Mouse (Mus musculus): ENCODE measurements at regions not wholly inside any gene's neighbourhood (a gene's known extent, or its start where the extent isn't known, plus 50 kb on each side); places are given as distances from the start of the nearest gene placed in this dataset.

DNA sequence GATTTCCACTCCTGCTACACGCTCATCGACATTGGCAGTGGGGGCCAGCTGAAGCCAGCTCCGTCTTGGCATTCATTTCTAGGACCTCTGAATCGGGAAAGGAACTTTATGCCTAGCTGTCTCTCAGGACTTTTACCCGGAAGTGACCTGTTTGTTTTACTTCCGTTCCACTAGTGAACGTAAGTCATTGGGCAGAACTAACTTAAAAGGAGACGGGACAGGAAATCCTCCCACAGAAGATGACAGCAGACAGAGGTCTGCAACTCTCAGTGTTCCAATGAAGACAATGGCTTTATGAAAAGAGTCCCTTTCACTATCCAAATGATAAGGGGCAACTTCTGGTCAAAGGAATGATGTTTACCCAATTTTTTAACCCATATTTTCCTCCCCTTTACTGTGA is 155.5 kb downstream of the Sec61b start:
- DNase-seq, result no peak

DNA sequence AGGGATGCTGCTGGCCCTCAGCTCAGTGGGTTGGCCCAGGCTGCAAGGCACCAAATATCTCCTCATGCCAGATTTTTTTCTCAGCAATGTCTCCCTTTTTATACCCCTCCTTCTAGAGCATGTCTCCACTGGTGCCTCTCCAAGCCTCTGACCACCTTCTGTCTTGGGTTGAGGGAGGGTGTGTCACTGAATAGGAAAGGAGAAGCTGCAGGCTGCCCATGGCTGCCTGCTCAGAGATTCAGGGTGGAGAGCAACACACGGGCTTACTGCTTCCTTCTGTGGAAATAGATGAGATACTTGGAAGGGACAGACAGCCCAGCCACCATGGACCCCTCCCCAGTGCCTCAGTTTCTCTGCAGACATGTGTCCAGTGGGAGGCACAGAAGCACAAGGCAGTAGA is 156.0 kb downstream of the Sec61b start:
- DNase-seq, result no peak

DNA sequence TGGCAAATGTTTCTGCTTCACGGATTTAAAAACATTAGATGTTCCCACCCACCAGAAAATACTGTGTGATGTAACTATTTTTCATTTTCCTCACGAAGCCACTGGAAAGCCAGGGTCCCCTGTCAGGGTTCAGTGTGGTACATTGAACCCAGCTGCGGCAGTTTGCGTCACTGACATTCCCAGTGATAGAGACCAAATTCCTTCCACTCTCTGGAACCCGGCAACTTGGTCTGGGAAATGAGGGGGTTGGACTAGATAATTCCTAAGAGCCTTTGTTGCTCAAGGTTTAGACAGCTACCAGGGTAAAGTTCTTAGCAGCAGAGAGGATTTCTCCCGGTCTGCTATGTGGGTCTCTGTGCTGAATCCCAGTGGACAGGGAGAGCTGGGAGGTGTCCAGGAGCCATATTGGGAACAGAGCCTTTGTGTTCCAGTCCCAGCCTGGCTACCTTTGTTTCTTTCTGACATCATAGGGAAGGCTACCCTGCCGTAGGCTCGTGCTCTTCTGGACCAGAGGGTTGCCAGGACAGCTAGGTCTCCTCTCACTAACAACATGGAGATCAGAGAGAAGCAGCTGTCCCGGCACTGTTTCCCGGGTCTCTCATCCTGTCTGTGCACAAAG is 164.5 kb downstream of the Sec61b start:
- no peak for DNase-seq

DNA sequence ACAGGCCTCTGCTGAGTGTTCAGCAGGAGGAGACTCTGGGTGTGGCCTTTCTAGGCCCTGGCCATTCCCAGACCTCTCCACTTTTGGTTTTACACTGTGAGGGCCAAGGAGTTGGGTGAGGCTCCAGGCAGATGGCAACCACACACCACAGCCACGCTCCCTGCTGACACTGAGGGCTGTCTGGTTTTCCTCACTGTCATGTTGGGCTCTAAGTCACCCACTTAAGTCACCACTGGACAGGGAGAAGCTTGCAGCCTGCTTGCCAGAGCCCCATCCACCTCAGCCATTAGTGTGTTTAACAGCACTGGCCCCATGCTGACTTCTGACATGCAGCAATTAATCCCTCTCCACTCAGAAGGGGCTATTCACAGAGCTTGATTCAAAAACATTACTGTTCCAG is 170.6 kb downstream of the Sec61b start:
- DNase-seq, result no peak

DNA sequence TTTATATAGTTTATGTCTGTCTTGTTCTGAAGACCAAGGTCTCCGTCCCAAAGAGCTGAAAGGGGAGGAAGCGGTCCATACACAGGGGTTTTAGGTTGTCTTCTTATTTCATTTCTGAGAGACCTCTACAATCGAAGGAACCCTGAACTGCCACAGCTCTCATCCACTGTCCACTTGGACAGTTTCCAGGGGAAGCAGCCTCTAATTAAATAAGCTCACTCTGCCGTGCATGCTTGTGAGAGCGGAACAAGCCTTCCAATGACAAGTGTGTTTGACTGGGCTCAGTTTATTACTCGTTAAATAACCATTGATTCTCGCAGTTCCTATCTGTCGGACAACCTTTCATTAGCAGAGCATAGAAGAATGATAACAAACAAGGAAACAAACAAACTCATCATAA is 174.2 kb downstream of the Sec61b start:
- no peak for DNase-seq

DNA sequence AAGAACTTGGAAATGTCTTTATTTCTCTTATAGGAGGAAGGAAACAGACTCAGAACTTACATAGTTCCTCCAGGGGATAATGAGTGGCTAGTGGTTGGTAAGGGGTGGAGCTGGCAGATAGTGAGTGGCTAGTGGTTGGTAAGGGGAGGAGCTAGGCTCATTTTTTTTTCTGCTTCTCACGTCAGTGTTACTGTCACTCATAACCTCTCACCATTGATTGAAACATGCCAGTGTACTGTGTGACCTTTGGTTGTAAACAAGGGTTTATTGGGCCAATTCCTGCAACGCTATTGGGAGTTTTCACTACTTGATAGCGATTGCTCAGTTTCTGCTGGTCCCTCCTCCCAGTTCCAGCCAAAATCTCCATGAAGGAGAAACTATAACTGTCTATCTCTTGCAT is 175.5 kb downstream of the Sec61b start:
- no peak for DNase-seq

DNA sequence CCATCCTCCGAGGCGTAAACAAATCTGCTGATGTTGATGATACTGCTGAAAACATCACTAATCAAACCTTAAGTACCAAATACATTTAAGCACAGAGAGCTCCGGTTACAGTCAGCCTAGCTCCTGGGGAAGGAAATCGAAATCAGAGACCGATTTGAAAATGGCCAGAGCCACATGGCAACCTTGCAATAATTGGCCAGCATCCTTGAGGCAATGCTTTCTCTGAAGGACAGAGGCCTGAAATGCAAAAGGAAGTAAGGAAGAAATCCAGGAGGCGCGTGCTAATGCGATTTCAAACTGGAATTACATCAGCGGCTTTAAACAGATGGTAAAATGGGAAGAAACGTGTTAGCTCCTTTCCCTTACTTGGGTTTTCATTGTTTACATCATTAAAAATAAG is 177.1 kb downstream of the Sec61b start:
- no peak for DNase-seq

DNA sequence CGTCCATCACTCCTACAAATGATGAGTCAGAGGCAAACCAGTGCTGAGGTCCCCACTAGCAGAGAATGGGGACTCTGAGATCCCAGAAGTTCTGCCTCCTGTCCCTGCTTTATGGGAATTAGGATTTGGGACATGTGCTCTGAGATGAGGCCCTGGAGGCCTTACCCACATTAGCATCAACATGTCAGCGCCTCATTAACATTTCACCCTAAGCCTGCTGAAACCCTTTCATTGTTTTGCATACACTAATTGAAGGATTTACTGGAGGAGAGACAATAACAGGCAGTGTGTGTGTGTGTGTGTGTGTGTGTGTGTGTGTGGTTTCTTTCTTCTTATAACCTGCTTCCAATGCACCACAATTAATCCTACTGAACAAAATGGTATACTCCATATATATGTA is 178.7 kb downstream of the Sec61b start:
- no peak for DNase-seq

DNA sequence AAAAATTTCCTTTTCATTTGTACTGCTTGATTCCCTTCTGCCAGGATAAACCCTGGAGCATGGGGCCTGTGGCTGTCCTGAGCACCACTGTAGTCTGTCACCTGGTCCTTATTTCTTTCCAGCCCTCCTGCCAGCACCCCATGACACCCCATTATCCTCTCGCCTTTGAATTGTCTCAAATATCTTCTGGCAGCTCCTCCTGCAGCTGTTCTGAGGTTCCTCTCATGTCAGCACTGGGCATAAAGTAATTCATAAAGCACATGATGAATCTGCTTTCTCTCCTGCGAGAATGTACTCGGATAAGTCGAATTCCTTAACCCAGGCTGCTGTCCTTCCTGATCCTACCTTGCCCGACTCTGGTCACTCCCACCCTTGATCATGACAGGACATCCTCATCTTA is 195.1 kb downstream of the Sec61b start:
- DNase-seq, result no peak

DNA sequence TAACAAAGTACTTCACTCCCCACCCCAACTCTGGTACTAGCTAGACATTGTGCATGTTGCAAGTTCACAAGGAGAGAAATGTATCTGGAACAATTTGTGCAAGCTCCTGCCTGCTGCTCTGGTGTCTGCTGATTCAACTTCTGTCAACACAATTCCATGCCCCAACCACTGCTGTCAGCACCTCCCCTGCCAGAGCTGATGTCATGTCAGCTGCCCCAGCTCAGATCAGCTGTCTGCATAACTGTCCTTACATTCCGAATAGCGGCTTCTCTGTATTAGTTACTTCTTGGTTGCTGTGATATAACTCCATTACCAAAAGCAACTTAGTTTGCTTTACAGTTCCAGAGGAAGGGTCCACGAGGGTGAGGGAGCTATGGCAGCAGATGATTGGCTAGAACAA is 196.0 kb downstream of the Sec61b start:
- DNase-seq, result no peak

DNA sequence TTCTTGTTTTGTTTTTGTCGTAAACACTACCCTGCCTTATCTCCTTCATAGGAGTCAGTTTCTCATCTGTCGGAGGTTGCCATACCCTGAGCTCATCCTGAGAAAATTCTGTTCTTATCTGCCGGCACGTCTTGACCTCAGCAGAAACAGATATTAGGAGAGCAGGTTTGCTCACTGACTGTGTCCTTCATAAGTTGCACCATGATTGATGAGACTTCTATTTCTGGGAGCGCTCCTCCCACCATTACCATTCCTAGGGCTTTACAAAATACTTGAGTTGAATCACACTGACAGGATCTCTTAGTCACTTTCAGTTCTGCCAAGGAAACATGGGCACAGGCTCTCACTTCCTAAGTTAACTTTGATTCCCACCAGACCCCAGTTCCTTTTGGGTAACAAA is 196.9 kb downstream of the Sec61b start:
- DNase-seq, result no peak

DNA sequence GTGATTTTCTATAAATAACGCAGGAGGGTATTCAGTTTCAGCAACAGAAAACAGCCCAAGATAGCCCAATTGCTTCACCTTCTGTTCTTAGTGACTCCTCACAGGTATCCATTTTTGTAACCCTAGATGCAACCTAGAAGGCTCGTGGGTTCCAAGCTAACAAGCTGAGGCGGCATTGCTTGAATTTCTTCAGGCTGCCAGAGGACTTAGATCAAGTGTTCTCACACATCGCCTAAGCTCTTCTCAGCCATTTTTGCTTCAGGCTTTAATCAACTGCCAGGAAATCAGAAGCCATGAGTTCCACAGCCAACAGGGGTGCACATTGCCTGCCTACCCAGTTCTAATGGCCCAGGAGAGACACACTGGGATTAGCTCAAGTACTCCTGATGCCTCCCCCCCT is 206.7 kb downstream of the Sec61b start:
- DNase-seq, result no peak

DNA sequence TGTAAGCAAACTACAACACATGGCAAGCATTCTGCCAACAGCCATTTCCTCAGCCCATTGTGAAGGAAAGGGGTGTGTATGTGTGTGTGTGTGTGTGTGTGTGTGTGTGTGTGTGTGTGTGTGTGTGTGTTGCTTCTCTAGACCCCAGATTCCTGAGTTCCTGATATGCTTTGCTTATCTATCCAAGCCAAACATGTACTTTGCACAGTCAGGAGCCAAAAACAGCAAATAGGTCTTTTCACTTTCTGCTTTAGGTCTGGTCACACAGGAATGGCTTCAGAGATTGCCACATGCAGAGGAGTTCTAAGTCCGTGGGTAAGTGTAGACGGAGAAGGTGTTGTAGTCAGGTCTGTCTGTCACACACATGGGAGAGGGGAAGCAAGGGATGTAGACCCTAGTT is 216.7 kb downstream of the Sec61b start:
- no peak for DNase-seq

DNA sequence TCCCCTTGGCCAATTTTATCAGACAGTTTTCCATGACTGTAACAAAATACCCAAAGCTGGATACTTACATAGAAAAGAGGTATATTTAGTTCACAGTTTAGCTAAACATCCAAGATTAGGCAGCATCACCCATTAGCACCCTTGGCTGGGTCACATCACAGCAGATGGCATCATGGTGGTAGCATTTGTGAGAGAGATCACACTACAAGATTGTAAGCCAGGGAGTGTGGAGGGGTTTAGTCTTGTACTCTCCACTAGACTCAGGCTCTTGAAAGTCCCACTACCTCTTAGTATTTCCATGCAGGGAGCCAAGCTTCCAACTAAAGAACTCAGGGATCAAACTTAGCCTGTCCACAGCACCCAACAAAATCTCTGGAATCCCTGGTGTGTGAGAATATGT is 218.2 kb downstream of the Sec61b start:
- no peak for DNase-seq

DNA sequence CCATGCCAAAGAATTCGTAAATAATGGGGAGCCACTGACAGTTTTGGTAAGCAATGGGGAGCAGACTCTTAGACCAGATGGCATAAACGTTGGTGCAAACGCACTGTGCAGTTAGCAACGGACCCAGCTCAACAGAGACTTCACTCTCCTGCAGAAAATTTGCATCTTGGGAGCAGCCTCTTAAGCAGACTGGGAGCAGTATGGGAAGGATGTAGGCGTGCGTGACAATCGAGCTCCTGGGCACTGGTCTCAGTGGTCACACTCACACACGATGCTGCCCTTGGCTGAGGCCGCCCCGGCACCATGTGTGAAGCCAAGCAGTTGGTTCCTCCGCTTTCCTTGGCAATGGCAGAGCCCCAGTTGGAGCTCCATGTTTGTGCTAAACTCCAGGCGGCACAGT is 218.8 kb downstream of the Sec61b start:
- peak; percentile 48 for DNase-seq

DNA sequence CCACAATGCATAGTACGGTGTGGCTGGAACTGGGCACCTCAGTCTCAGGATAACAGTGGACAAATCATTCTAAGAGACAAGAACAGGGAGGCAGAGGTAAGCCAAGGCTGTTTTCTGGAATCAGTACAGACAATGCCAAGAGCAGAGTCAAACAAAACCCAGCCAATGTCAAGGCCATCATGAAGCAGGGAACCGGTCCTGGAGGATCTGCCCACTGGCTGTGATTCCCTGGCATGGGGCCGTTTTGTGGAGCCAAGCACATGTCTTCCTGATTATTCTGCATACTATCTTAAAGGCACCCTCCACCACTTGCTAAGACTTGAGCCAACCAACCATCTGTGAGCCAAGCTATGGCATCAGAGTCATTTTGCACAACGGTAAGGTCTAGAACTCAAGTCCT is 222.6 kb downstream of the Sec61b start:
- DNase-seq, result no peak

DNA sequence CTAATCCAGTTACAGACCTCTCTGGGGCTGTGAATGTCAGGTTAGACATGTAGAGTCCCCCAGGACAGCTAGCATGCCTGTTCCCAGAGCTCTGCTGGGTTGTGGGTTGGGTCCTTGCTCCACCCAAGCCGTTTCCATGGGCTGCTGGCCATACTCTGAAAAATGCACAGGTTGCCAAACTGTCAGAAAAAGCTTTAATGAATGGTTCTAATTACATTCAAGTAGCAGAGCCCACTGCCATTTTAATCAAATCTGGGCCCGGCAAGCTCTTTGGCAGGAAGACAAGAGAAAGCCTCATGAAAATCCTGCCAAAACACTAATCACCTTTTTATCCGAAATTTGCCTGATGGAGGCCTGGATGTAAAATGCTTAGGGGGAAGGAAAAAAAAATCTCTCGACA is 224.1 kb downstream of the Sec61b start:
- DNase-seq, result peak; percentile 47

DNA sequence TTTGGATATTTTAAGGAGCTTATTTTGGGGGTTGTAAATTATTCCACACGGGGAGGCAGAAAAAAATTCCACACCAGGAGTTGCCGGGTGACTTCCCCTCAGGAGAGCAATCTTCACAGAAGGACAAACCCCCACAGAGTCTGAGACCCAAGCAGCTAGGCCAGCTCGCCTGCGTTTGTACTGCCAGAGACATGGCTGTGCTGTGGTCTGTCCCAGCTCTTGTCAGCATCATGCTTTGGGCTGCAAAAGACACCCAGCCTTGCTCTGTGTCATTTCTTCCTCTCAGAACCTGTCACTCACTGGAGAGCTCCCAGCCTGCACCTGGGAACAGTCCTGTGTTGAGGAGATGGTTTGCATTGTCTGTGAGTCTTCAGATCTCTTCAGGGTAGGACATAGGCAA is 224.5 kb downstream of the Sec61b start:
- peak; percentile 40 for DNase-seq

DNA sequence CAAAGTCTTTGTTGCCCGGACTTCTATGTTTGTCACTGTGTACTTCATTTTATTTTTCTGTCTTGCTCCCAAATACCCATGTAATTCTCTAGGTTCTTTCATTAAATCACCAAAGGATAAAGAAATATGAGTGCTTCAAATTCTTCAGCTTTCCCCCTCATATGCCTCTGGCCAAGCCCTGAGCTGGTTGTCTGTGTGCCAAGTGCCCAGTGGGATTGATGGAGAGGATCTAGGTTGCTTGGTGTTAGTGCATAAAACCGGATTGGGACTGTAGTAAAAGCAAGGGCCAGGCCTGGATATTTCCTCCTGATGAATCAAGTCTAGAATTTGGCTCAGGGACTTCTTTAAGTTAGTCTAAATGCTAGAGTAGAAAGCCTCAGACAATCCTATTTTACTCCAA is 229.0 kb downstream of the Sec61b start:
- DNase-seq, result no peak

DNA sequence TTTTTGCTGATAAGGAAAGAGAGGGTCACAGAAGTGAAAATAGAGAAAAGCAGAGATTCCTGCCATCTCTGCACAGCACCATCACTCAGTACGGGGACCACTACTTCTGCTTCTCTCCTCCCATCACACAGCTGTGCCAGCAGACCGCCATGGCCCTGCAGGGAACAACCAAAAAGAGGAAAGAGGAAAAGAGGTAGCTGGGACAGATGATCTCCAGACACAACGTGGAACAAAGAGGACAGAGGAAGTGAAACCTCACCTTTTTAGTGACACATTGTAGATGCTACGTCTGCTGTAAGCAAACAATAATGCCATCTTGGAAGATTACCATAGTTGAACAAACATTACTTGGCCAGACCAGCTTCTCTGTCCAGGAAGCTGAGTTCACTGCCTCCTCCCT is 230.1 kb downstream of the Sec61b start:
- no peak for DNase-seq

DNA sequence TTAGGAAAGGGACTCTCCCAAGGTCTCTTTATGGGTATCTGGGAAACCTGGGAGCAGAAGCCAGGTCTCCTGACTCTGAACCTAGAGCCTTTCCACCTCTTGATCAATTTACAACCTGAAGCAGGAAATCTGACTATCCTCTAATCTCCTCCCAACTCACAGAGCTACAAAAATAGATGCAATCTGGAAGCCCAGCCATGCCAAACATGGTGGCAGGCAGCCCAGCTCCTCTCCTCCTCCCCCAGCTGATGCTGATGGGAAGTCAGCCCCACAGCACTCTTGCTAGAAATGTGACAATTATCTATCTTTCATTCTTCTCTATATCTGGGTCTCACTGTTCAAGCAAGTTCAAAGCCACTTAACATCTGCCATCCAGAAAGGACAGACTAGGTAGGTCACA is 233.5 kb downstream of the Sec61b start:
- DNase-seq, result peak; percentile 92

DNA sequence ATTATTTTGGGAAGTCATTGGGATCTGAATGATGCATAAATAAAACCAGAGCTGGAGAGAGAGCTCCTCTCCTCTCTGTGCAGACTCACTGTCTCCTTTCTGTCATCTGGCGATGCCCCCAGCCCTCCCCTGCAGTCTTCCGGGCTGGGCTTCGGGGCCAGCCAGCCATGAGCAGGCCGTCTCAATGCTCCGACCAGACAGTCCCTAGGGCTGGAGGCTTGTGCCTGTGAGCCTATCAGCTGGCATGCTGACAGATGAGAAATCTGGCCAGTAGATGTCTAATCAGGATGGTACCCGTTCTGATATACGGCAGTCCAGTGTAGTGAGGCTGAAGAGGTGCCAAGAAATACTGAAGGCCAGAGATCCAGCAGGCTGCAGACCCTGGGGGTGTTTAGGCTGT is 238.9 kb downstream of the Sec61b start:
- DNase-seq, result no peak

DNA sequence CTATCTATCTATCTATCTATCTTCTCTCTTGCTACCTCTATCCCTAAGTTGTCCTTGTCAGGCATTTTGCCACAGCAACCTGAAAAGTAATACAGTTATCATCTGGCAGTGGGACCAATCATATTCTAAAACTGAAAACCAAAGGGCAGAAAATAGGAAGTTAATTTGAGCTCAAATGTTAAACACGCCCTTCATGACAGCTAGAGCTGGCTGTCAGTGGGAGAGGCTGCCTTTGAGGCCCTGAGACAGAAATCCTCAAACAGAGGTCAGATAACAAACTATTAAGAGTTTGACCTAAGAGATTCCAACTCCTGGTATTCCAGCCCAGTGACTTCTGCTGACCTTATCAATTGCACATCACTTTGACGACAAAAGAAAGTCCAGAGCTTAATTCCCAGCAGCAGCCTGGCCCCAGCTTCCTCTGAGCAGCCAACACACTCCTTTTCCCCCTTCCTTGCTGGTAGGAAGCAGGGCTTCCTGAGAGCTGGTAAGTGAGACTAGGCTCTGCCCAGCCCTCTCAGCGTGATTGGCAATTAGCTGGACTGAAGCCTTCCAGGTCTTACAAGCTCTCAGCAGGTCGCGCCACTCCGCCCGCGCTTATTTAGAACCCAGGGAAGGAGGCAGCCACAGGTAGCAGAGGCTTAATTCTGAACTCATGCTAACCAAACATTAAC is 250.0 kb downstream of the Sec61b start:
- peak; percentile 35 for DNase-seq

DNA sequence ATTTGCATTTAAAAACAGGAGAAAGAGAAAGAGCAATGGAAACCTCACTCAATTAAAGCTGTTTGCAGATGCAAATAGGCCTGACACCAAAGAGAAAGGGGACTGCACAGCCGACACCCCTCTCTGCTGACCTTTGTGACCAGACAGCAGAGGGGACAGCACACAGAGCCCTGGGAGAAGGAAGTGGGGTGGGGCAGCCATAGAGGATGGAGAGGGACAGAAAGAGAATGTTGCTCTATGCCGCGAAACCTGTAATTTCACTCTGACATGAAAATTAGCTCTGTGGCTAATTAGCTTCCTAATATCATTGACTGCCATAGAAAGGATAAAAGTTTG is 250.5 kb downstream of the Sec61b start:
- no peak for DNase-seq

DNA sequence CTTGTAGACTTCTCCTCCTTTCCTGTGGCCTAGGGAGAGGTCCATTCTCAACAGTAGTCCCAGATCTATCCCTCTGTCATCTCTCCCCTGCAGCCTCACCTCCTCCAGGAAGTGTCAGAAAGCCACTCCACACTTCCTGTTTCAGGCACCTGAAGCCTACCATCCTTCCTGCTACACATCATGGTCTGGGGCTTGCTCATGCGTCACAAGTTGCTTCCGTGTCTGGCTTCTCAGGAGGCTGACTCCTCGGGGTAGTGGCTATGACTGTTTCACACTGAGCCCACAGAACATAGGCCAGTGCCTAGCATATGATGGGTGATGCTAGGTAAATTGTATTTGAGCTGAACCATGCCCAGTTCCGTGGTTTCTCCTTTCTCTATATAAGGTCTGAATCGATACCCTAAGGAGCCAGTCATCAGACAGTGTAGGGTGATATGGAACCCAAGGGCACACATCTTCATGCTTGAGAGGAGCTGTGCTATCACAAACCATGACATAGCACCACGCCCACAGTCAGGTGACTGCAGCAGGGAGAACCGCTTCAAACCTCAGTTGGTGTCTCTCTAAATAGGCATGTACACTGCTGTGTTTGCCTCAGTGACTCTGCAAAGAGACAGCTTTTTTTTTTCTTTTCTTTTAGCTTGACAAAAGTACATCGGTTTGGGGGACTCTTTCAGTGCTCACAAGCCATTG is 272.2 kb downstream of the Sec61b start:
- DNase-seq, result no peak

Measured in cerebellum, adult 11-12 months (tissue).